ENCODE assay signal across 9 mouse cellular contexts in the genomic region with DNA sequence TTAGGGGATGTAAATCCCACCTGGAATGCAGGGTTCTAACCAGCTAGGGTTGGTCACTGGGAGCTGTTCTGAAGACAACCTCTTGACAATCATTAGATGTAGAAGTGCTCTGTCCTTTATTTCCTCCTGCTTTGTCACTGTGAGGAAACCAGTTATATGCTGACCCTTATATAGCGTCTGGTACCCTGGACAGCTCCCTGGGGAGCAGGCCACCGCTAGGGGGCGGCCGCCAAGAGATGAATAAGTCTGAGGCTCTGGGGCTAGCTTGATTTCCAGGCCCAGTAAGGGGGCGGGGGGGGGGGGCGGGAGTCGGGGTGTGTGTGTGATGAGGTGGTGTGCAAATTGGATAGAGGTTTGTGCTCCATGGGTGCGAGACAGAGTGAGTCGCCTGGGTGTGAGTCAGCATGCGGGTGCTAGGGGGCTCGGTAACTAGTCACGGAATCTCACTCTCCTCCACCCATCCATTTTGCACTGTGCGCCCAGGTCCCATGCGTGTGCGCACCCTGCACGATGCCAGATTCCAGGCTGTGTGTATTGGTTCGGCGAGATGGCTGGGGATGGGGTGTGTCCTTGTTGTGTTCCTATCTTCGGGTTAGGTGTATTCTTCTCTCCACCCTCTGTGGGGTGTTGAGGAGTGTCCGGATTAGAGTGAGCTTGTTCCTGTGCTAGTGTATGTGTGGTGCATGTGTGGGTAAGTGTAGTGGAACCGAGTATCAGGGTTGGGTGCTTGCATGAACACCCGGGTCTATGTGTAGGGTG. TPM values are rescaled to one million over a fixed set of nuclear protein-coding genes. Genes with fewer than 3 reads are reported as not detected.
DNase-seq lines count a peak whose midpoint lies in the region; ATAC-seq and TF ChIP-seq lines count a peak whose summit lies in the region.
"Had no signal": no experiment of that assay in that cellular context is flagged by ENCODE, and none has a peak within 500 bp of the region (broad histone marks: within the 10 kb centered on the region; RNA-seq: fewer than 3 reads in every experiment).

Gene Hs3st2, plus strand, starts transcription at position 635 of the 759 bp plus-strand sequence.

- TF ChIP-seq POLR2A in liver, adult 2 months (IDR thresholded peaks at IDR 0.05; ENCODE audit: extremely low read depth, insufficient read depth, low read length) = no peak

- H3K9me3 ChIP-seq in heart, embryonic 11.5 days (replicated peaks; ENCODE audit: control insufficient read depth, low read length) = no peaks in the 10 kb centered on the region
- no peaks in the 10 kb centered on the region for H3K9me3 ChIP-seq in kidney, embryonic 14.5 days (ENCODE audit: control insufficient read depth, low read length)
- no peaks in the 10 kb centered on the region for H3K9me3 ChIP-seq in neural tube, embryonic 15.5 days (replicated peaks)

- TF ChIP-seq CTCF in liver, adult 2 months (IDR thresholded peaks at IDR 0.05; ENCODE audit: low read depth, low read length) = peak; percentile 54

- ATAC-seq in heart, embryonic 11.5 days (replicated peaks; ENCODE audit: insufficient number of reproducible peaks, low FRiP score, low TSS enrichment) = no peak; the same call in 1 of the 2 replicates
- peak; percentile 40 for ATAC-seq in frontal cortex, adult (ENCODE audit: low TSS enrichment)
- peak; percentile 72; the same call in 1 of the 2 replicates for ATAC-seq in kidney, embryonic 14.5 days (ENCODE audit: low FRiP score, low TSS enrichment)
- peak; percentile 64 for ATAC-seq in neural tube, embryonic 15.5 days (ENCODE audit: low FRiP score)

- peaks cover 4% of the 10 kb centered on the region; the same call in 1 of the 2 replicates for H3K4me1 ChIP-seq in heart, embryonic 11.5 days (ENCODE audit: control insufficient read depth, insufficient read depth, low read length)
- 0 out of 2 replicates have a peak, but pooled peaks cover 5% of the 10 kb centered on the region for H3K4me1 ChIP-seq in kidney, embryonic 14.5 days (ENCODE audit: control insufficient read depth, insufficient read depth, low read length)
- no peaks in the 10 kb centered on the region for H3K4me1 ChIP-seq in liver, adult 2 months (ENCODE audit: control insufficient read depth, insufficient read depth, low read length)
- H3K4me1 ChIP-seq in neural tube, embryonic 15.5 days = peaks cover 20% of the 10 kb centered on the region

- peak within 1 kb of the TSS; percentile 60 for H3K4me2 ChIP-seq in heart, embryonic 11.5 days
- H3K4me2 ChIP-seq in kidney, embryonic 14.5 days (replicated peaks; ENCODE audit: low read depth, low read length) = peak within 1 kb of the TSS; percentile 40
- peak within 1 kb of the TSS; percentile 90 for H3K4me2 ChIP-seq in neural tube, embryonic 15.5 days

- WGBS in heart, embryonic 11.5 days (ENCODE audit: insufficient replicate concordance) = 2% methylated on average over 22 of the region's 22 CpGs
- WGBS in kidney, embryonic 14.5 days = 4% methylated on average over 20 of the region's 22 CpGs
- 4% methylated on average over 22 of the region's 22 CpGs for WGBS in liver, adult 2 months
- WGBS in neural tube, embryonic 15.5 days = 3% methylated on average over 22 of the region's 22 CpGs

- H3K27me3 ChIP-seq in heart, embryonic 11.5 days (ENCODE audit: control insufficient read depth, insufficient read depth, low read length) = peaks cover 51% of the 10 kb centered on the region
- H3K27me3 ChIP-seq in kidney, embryonic 14.5 days (ENCODE audit: control insufficient read depth, insufficient read depth, low read length) = peaks cover 35% of the 10 kb centered on the region
- peaks cover 13% of the 10 kb centered on the region for H3K27me3 ChIP-seq in liver, adult 2 months (ENCODE audit: control insufficient read depth, insufficient read depth, low read length)
- H3K27me3 ChIP-seq in neural tube, embryonic 15.5 days (replicated peaks) = peaks cover 47% of the 10 kb centered on the region

- H3K4me3 ChIP-seq in heart, embryonic 11.5 days (ENCODE audit: low read depth, low read length) = peak within 1 kb of the TSS; percentile 30
- H3K4me3 ChIP-seq in kidney, embryonic 14.5 days (ENCODE audit: low read length) = peak within 1 kb of the TSS; percentile 28
- no peak within 1 kb of the TSS for H3K4me3 ChIP-seq in liver, adult 2 months (ENCODE audit: insufficient read depth, low read depth, low read length)
- peak within 1 kb of the TSS; percentile 54 for H3K4me3 ChIP-seq in neural tube, embryonic 15.5 days (replicated peaks)
- H3K4me3 ChIP-seq: myocyte had no signal

- DNase-seq in heart, postnatal 25 days (ENCODE audit: low spot score) = no peak
- peak; percentile 72 for DNase-seq in brain, adult 2 months (ENCODE audit: low read depth, low spot score)
- no peak for DNase-seq in liver, adult 2 months (ENCODE audit: extremely low read depth, low read depth, low spot score)
- peak; percentile 14 for DNase-seq in thymus, postnatal 14 days

- no peaks in the 10 kb centered on the region for H3K79me2 ChIP-seq in liver, adult 2 months (ENCODE audit: control insufficient read depth, insufficient read depth, low read length)

- no peaks in the 10 kb centered on the region for H3K36me3 ChIP-seq in heart, embryonic 11.5 days (ENCODE audit: control insufficient read depth, insufficient read depth, low read length)
- no peaks in the 10 kb centered on the region for H3K36me3 ChIP-seq in kidney, embryonic 14.5 days (ENCODE audit: control insufficient read depth, insufficient read depth, low read length)
- no peaks in the 10 kb centered on the region for H3K36me3 ChIP-seq in liver, adult 2 months (ENCODE audit: control insufficient read depth, insufficient read depth, low read length)
- no peaks in the 10 kb centered on the region for H3K36me3 ChIP-seq in neural tube, embryonic 15.5 days

- intact Hi-C loops in heart, postnatal 25 days (cut with DNase I) = no loop called here

- H3K27ac ChIP-seq in heart, embryonic 11.5 days (ENCODE audit: low read depth, low read length) = no peak within 1 kb of the TSS
- no peak within 1 kb of the TSS for H3K27ac ChIP-seq in kidney, embryonic 14.5 days (ENCODE audit: low read depth, low read length)
- no peak within 1 kb of the TSS for H3K27ac ChIP-seq in liver, adult 2 months (replicated peaks; ENCODE audit: insufficient read depth, low read depth, low read length)
- H3K27ac ChIP-seq in neural tube, embryonic 15.5 days (replicated peaks) = no peak within 1 kb of the TSS

- H3K9ac ChIP-seq in heart, embryonic 11.5 days (ENCODE audit: low read depth, low read length) = no peak within 1 kb of the TSS
- H3K9ac ChIP-seq in kidney, embryonic 14.5 days (ENCODE audit: low read depth, low read length) = no peak within 1 kb of the TSS
- H3K9ac ChIP-seq in liver, adult 2 months (ENCODE audit: low read depth, low read length) = no peak within 1 kb of the TSS
- H3K9ac ChIP-seq in neural tube, embryonic 15.5 days (replicated peaks) = peak within 1 kb of the TSS; percentile 59

RNA-seq across cellular contexts. Expression of gene Hs3st2, which starts in this region (rescaled TPM):
- polyA plus RNA-seq in heart, embryonic 11.5 days (2014; fragmentation: Nextera tagmentation; extraction: Ambion mirVana) = 0.09 and 0.28 TPM in 2 replicates
- total RNA-seq in heart, postnatal 25 days (2021) = not detected
- 0.43 and 1.1 TPM in 2 replicates for polyA plus RNA-seq in kidney, embryonic 14.5 days (2014; fragmentation: Nextera tagmentation; extraction: Ambion mirVana)
- total RNA-seq in liver, adult 2 months (2014; rRNA removed) = not detected in 2 replicates
- not detected in 2 replicates for polyA plus RNA-seq in liver, adult 2 months (2012; rRNA removed)
- 18.1 and 25.1 TPM in 2 replicates for polyA plus RNA-seq in neural tube, embryonic 15.5 days (2015; fragmentation: Nextera tagmentation; extraction: Ambion mirVana)
- polyA plus RNA-seq: myocyte had no signal

Comparison
In these comparisons a context has a peak if more than half of its experiments do, and no peak if none do; other contexts are left out.
1. H3K4me2 ChIP-seq: peak in every context shown above with its lines; median percentile 90 in neural tube, embryonic 15.5 days; 60 in heart, embryonic 11.5 days; 40 in kidney, embryonic 14.5 days.
2. DNase-seq: peak in brain, adult 2 months (single experiment) and thymus, postnatal 14 days (single experiment); none in heart, postnatal 25 days (single experiment) and liver, adult 2 months (single experiment).